Mouse (Mus musculus): ENCODE measurements around the gene Lpar2.

Gene Lpar2

DNA sequence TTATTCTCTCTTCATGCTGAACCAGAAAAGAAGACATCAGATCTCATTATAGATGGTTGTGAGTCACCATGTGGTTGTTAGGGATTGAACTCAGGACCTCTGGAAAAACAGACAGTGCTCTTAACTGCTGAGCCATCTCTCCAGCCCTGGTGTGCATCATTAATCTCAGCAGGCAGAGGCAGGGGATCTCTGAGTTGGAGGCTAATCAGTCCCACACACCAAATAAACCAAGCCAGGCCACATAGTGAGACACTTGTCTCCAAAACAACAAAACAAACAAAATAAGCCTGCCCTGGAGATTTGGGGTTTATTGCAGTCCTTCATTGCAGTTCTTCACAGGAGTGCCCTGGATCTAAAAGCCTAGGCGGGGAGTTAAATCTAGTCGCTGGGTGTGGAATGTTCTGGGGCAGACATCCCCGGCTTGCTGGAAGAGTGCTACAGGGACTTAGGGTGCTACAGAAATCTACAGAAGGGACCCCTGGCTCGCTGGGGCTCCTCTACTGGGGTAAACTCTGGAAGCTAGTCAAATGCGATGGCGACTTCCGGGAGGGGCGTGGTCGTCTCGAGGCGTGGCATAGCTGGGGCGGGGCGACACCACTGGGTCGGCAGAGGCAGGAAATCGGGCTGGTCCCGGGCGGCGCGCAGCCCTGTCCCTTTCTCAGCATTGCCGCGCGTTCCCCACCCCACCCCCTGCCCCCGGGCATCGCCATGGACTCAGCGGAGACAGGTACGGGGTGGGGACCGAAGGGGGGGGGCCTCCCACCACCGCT, 13.9 kb upstream of the Lpar2 start, which contains the start of gene Gmip:
Gmip (plus strand) TSS at position 586 of the 770 bp plus-strand sequence.
- peak; percentile 96 for DNase-seq

DNA sequence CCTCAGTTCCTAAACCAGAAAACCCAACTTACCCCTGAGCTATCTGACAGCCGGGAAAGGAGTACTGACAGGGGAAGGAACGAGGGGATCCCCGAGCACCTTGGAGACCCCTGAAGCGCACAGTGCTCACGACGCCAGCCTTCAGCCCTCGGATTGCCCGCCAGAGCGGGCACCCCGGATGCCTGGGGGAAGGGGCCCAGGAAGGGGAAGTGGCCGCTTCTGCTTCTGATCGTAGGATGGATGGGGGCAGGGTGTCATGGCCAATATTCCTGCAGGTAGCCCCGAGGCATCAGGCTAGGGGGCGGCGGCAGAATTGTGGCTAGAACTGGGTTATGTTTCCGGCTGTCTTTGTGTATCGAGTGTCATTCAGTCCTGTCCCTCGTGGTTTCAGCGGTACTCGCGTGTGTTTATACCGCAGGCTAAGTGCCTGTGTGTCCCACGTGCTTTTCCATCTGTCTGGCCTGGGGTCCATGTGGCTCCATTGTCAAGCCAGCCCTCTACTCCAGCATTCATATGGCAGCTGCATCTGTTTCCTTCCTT, 13.3 kb upstream of the Lpar2 start:
- DNase-seq = peak; percentile 65

DNA sequence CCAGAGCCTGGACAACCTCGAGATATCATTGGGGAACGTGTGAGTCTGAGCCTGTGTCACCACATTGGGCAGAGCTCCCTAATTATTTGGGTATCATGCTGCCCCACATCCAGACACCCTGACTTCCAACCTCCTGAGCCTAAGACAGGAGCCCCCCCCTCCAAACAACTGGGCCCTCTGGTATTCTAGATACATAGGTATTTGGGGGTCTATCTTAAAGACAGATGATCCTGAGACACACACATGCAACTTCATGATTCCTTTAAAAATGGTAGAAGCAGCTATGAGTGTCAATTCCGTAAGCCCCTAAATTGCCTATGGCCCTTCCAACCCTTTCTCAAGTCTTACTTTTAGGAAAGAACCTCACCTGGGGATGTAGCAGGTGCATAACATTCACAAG, 12.4 kb upstream of the Lpar2 start:
- no peak for DNase-seq

DNA sequence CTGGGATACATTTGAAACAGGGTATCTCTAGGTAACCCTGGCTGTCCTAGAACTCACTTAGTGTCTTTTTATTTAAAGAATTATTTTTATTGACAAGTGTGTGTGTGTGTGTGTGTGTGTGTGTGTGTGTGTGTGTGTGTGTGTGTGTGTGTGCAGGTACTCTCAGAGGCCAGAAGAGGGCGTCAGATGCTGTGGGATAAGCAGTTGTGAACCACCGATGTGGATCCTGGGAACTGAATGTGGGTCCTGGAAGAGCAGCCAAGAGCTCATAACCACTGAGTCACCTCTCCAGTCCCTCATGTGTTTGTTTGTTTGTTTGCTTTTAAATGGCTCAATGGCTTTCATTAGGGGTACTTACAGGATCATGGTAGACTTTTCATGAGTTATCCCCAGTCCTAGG, 7.3 kb upstream of the Lpar2 start:
- no peak for DNase-seq

DNA sequence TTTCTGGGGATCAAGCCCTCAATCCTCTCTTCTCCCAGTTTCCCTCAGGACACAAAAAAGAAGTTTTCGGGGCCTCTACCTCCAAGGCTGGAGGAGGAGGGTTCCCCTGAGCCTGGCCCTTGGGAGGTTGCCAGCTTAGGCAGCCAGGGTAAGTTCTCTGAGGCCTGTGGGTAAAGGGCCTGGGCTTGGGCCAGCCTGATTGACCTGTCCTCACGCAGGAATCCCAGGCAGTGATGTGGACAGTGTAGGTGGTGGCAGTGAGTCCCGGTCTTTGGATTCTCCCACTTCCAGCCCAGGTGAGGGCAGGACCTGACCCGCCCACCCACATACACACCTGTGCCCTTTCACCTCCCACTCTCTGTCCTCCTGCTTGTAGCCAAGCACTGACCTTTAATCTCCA, 6.8 kb upstream of the Lpar2 start:
- DNase-seq = no peak

DNA sequence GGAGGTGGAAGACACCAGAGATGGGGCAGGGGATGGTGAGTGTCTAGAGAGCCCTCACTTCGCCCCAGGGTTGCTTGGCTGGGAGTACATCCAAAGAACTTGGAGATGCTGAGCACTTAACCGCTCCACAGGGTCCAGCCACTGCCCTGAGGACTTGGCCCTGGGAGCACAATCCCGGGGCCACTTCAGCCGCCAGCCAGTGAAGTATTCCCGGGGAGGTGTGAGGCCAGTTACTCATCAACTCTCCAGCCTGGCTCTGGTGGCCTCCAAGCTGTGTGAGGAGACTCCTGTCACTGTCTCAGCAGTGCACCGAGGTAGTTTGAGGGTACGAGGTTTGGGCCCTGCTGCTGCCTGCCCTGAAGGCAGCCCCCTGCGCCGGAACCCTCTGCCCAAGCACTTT, 1.8 kb upstream of the Lpar2 start:
- DNase-seq = no peak

DNA sequence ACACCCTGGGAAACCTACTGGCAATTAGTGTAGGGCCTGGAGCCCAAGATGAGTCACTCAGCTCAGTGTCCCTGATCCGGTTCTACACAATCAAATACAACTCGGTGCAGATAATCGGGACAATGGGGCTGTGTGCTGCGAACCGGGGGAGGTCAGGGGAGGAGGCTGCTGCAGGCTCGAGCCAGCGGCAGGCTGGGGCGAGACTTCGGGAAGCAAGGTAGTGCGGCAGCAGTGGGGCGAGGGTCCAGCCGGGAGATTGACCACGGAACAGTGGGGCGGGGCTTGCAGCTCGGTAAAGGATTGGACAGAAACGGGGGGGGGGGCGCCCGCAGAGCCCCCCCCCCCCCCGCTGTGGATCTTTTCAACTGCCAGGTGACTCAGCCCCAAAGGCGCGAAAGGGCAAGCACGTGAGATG, 251 bp upstream of the Lpar2 start:
- DNase-seq = peak; percentile 34

DNA sequence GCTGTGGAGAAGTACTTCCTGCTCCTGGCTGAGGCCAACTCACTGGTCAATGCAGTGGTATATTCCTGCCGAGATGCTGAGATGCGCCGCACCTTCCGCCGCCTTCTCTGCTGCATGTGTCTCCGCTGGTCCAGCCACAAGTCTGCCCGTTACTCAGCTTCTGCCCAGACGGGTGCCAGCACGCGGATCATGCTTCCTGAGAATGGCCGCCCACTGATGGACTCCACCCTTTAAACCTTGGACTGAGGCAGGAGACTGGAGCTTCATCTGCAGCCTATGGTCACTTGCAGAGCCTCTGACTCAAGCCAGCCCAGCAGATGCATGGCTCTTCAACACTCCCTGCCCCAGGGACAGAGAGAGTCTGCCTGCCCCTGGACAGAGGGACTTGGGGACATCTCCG, 4.1 kb downstream of the Lpar2 start:
- DNase-seq = no peak

DNA sequence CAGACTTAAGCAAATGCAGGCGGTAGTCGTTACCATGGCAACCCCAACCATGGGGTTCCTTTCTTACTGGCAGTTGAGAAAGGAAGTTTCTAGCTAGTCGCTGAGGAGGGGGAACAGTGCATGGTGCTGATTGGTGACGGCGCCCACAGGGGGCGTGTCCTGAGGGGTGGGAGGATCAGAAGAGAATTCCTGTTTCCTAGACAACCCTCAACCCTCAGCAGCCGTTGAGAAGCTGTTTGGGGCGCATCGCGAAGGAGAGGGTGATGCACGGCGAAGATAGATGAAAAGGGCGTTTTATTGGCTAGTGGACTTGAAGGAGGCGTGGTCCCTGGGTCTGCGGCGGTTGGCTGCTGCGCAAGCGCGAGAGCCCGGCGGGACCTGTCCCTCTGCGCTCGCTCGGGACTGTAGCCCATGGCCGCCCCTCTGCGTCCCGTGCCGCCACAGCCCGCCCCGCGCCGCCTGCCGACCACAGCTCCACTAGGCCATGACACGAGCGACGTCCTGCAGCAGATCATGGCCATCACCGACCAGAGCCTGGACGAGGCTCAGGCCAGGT, 10.1 kb downstream of the Lpar2 start, which contains the start of gene Pbx4:
Pbx4 (plus strand) TSS at position 194 of the 556 bp plus-strand sequence.
- peak; percentile 95 for DNase-seq

DNA sequence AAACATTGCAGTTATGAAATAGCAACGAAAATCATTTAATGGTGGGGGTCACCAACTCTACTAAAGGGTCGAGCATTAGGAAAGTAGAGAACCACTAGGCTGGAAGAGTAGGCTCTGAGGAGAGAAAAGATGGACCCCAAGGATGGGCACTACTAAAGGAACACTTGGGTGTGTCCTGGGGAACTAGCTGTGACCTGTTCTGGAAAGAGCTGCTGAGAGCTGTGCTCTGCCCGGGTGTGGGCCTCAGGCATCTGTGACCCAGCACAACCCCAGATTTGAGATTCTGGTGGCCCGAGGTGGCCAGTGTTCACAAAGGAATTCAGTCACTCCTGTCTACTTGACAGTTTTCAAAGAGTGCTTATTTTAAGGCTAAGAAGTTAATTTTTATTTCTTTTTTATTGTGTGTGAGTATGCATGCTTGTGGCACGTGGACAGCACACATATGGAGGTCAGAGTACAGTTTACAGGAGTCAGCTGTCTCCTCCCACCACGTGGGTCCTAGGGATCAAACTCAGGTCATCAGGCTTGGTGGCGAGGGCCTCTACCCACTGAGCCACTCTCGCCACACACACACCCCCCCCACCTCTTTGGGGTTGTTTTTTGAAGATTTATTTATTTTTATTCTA, 14.9 kb downstream of the Lpar2 start:
- no peak for DNase-seq

DNA sequence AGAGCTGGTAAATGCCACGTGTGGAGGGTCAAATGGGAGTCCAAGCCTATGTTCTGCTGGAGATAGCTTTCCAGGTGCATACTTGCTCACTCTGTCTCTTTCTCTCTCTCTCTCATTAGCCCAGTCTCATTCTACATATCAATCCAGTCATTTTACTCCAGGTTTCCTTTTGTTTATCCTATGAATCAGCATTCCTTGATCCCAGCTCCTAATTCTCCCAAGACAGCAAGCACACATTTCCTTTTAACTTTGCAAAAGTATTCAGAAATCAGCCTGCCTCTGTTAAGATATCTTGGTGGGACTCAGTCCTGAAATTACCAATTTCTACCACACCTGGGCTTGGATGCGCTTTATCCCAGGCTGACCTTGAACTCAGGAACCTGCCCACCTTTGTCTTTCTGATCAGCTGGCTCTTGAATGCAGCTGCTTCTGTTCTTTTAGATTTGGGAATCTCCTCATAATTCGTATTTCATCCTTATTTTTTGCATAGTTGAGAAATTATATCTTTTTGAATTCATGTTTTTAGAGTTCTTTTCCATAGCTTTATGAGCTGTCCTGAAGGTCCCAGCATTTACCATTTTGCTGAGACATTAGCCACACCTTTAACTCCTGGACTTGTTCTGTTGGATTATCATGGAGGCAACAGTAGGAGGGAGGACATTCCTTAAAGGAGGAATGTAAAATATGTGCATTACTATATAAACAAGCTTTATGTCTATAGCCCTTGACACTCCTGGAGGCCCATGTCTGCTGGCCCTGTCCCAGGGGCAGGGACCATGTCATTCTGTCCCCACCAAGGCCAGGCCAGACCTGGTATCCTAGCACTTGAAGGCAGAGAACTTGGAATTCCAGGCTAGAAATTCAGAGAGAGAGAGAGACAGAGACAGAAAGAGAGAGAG, 25.2 kb downstream of the Lpar2 start:
- no peak for DNase-seq

DNA sequence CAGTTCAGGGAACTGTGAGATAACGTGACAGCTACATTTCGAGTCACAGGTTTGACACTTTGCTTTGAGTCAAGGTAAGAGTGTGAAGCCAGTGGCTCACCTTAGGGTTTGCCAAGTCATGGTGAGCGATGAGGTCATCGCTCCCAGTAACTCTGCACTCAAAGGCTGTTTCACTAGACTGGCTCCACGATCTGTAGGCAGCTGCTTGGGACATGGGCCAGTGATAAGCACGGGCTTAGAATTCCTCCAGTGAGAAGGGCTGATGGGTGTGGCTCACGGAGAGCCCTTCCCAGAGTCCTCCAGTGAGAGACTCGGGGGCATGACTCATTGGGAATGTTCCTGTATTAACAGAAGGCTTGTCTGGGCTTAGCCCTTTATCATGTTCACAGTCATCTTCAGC, 26.7 kb downstream of the Lpar2 start:
- no peak for DNase-seq

DNA sequence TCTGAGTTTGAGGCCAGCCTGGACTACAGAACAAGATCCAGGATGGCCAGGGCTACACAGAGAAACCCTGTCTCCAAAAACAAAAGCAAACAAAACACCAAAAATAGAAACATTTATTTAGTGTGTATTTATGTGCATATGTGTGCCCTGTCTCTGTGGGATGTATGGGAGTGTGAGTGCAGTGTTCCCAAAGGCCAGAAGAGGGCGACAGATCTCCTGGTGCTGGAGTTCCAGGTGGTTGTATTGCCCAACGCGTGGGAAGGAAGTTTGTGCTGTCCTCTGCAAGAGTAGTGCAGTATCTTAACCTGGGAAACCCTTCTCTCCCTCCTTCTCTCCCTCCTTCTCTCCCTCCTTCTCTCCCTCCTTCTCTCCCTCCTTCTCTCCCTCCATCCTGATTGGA, 27.7 kb downstream of the Lpar2 start:
- peak; percentile 22 for DNase-seq

DNA sequence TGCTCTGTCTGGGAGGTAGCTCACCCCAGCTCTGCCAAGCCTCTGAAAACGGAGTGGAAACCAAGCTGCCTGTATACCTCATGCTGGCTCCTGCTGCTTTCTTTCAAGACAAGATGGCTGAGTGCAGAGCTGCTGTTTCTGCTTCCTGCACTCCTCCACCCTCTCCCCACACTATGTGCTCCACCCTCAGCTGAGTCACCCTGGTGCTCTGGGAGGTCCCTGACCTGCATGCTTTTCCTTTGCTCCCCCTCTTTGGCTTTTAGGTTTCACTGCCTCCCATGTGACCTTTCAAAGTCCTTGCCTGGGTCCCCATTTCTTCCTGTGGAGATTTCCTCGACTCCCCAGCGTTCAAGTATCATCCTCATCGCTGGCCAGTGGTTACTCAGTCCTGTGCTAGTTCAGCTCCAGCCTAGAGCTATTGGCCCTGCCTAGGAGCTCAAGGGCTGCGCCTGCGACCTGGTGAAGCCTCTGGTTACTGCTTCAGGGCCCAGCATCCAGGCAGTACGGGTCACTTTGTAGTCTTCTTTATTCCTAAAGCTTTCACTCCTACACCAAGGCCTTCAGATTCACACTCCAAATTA, 28.8 kb downstream of the Lpar2 start:
- DNase-seq = no peak

DNA sequence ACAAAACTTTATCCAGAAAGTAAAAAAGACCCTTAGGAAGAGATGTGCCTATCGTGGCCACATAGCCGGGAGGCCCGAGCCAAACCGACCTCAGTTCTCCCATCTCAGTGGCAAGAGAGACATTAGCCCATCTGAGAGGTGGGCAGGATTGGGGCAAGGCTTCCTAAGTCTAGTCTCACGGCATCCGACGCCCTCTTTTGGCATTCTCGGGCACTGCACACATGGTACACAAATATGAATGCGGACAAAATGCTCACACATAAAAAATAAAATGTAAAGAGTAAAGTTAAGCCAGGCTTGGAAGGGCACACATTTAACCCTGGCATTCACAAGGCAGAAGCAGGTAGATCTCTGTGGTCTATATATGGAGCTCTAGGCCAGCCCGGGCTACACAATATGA, 31.6 kb downstream of the Lpar2 start:
- DNase-seq = no peak

DNA sequence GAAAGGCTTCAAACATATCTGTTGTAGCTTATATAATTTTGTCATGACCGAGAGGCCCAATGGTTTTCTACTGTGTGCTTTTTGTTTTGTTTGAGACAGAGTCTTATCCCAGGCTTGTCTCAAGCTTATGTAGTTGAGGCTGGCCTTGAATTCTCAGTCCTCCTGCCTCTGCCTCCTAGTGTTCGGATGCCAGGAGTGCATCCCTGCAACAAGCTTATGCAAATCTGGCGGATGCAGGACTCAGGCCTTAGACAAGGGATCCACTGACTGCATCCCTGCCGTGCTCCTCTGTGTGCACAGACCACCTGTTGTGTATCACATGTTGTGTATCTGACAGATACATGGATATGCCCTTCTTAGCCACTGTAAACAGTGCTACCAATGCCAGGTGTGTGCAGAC, 38.6 kb downstream of the Lpar2 start:
- no peak for DNase-seq

DNA sequence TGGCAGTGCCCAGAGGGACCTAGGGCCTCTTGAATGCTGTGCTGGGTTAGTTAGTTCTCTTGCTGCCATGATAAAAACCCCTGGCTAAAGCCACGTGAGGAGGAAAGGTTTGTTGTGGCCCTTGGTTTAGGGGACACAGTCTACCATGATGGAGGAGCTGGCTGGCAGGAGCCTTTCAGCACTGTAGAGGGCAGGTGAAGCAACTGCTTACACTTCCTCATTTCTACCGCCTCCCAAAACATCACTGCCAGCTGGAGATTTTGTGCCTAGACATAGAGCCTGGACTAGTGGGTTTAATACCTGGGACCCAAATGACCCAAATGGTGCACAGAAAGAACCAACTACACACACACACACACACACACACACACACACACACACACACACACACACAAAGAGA, 39.0 kb downstream of the Lpar2 start:
- no peak for DNase-seq

DNA sequence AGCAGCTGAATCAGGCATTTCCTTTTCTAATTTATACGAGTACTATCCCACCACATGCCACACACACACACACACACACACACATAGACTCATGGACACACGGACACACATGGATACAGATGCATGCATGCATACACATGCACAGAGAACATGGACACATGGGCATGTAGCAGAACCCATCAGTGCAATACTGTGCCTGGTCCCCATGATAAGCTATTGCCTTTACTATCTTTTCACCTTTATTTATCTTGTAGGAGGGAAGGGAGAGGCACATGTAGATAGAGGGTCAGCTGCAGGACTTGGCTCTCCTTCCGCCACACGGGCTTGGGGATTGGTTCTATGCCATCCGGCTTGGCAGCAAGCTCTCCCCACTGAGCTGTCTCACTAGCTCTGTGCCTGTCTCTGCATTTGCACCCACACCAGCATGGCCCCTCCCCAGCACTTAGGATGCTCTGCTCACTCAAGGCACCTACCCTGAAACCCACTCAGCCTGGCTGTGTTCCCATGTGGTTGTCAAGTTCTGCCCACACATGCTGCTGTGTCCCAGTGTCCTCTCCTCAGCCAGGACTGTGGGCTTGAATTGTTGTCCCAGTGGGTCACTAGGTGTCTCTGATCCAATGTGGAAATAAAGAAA, 41.3 kb downstream of the Lpar2 start:
- DNase-seq = no peak

DNA sequence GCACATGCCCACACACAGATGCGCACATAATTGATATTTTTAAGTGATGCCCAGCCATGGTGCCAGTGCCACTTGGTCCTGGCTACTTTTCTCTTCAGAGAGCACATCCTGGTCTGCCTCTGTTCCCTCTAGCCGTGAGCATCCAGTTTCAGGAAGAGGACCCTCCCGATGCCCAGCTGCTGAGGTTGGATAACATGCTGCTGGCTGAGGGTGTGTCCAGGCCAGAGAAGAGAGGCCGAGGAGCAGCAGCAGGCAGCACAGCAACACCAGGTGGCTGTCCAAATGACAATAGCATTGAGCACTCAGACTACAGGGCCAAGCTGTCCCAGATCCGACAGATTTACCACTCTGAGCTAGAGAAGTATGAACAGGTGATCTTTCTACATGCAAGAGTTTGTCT, 42.0 kb downstream of the Lpar2 start:
- DNase-seq = no peak

DNA sequence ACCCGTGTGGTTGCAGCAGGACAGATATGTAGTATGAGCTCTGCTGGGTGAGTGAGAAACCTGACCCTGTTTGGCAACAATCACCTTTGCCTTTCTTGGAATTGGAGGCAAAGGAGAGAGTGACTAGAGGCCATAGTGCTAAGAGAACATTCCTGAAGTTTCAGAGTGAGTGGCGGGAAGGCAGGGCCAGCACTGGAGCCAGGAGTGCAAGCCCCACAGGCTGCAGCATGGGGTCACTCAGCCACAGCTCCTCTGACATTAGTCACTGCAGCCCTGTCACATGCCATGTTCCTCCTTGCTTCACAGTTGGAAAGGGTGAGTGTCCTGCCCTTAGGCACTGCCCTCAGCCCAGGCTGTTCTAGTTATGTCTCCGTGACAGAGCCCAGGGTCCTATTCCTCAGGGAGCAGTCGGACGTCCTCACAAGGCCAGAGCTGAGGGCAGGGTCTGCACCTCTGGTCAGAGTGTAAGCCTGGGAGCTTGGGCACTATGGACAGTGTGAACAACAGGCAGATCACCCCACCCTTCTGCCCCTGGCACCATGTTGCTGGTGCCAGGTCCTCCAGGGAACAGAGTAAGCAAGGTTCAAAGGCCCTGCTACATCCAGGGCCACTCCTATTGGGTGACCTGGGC, 45.6 kb downstream of the Lpar2 start:
- no peak for DNase-seq

DNA sequence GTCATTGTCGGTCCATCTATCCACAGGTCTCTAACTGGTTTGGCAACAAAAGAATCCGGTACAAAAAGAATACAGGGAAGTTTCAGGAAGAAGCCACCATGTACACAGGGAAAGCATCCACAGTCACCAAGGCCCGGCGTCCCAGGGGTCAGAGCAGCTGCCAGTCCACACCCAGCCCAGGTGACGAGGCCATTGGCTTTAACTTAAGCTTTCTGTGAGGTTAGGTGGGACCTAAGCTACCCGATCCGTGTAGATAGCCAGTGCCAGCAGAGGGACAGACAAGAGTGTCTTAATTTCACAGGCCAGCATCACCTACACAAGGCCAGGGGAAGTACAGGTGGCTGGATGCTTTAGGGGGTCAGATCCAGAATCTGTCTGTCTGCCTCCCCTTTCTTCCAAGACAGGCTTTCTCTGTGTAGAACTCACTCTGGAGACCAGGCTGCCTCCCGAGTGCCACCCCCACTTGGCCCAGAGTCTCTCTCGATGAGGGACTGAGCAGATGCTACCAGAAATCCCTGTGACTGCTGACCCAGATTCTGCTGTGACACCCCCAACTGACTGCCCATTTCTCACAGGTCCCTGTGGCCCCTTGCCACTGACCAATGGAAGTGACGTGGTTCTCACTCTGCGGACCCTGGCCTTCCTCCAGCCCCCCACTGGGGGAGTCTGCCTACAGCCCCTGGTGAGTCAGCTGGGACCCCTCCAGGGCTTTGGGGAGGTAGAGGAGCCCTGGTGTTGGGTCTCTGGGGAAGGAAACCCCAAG, 48.0 kb downstream of the Lpar2 start:
- DNase-seq = no peak

All from thymus, postnatal 25 days (tissue).